Mouse (Mus musculus): ENCODE measurements at regions not wholly inside any gene's neighbourhood (a gene's known extent, or its start where the extent isn't known, plus 50 kb on each side); places are given as distances from the start of the nearest gene placed in this dataset.

DNA sequence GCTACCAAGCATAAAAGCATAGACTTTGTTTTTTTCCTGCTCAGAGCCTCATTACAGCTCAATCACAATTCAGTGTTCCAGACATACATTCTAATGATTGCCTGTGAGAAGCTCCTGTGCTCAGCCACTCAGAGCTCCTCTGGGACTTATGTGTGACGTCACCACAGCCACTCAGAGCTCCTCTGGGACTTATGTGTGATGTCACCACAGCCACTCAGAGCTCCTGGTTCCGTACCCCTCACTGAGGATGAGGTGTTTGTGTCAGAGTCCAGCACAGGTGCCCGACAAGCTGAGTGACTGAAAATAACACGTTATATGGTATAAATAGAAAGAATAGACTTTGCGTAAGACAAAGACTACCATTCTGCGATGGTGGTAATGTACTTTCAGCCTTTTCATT, 215.8 kb downstream of the Hhipl2 start:
- no peak for TF ChIP-seq GATA1 (IDR thresholded peaks at IDR 0.05; ENCODE audit: borderline replicate concordance, low read length)
- TF ChIP-seq FLI1 (IDR thresholded peaks at IDR 0.05; ENCODE audit: low read length): no peak
